Mouse (Mus musculus) T-helper 2 cell (primary cell): ENCODE data around the gene Tyw3.
"Not testable (repeated sequence)": the region's sequence is repeated elsewhere in the genome, so short reads cannot be mapped to it uniquely, and the experiment has no call there.

Source experiments
- in situ Hi-C: fragments of 300-600 bp; cut with MboI, MseI; formaldehyde crosslinking; loops from one replicate; pipeline ENCODE4 v1.15.1; 2025; ENCODE audit warnings: high pct_unique_total_duplicates

Tyw3 gene

DNA sequence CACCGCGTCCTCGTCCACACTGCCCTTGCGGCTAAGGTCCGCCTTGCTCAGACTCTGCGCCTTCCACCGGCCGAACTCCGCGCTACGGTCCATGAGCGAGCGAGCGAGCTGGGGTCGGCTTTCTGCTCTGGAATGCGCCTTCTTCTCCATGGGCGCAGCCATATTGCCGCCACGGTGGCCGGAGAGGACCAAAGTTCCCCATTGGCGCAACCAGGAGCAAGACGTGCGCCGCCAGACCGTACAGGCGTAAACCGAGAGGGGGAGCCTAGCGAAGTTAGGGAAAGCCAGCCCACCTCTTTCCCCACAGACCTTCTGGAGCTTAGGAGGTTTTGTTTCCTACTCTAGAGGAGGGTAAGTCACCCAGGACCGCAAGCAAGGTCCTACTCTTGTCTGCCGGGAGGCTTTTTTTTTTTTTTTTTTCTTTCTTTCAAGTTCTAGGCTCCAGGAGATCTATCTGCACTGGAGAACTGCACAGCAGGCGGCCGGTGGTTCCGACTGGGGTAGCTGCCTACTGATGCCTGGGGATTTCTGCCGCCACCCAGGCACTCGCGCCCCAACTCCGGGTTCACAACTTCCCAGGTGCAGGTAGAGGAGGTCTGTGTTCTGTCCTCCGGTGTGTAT is at the start of gene Tyw3:
Gene Tyw3 (minus strand): TSS at position 171 of the 621 bp plus-strand sequence.
- in situ Hi-C loops: loop anchor here (10.0 kb wide), 2 partner anchors 478 to 652 kb away; partner anchors contain the start of gene Acadm

DNA sequence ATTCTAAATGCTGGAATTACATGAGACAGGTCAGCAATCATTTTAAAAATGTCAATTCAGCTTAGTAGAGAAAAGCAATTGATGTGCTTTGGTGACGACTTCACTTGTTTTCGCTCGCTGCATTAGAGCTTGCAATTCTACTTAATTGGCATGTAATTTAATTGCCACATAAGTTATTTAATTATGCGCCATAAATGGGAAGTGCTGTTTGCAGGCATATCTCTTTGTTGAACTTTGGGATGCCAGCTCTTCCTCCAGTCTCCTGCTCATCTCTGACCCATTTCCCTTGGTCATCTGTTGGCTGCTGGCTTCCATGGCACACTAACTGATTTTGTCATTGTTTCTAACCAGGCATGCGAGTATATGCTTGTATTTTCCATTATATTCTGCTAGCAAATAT is 36.2 kb upstream of the Tyw3 start:
- in situ Hi-C loops: no loop called here

DNA sequence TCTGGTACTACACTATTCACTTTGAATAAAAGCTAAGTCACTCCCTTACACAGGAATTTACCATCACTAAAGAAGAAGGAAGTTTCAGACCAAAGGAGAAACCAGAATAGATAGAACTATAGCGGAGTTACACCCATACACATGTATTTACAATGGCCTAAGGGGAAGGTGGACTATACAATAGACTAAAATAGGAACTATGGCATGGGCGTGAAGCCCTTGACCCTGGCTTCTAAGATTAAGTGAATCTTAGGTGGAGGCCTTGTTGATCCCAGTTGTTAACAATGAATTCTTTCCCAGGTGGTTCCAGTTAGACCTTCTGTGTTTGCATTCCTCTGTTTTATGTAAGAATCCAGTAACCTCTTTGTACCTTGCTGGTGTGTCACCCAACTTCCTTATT is 34.4 kb upstream of the Tyw3 start:
- in situ Hi-C loops: not testable (repeated sequence)

DNA sequence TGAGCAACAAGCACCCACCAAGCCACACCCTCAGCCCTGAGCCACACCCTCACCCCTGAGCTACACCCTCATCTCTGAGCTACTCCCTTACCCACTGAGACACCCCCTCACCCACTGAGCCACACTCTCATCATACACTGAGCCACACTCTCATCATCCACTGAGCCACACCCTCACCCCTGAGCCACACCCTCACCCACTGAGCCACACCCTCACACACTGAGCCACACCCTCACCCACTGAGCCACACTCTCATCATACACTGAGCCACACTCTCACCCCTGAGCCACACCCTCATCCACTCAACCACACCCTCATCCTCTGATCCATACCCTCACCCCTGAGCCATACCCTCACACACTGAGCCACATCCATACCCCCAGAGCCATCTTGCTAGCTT is 31.4 kb upstream of the Tyw3 start:
- in situ Hi-C loops: no loop called here

DNA sequence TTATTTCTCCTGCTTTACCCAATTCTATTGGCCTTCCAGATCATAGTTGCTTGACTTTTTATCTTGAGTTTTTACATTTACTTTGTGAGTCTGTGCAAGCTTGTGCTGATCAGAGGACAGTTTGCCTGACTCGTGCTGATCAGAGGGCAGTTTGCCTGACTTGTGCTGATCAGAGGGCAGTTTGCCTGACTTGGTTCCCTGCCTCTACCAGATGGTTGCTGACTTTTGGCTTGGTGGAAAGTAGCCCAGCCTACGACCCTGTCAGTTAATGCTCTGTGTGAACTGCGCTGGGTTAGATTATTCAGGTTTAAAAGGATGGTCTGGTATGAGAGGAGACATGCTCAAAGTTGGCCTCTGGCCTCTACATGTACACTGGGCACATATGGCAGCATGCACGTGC is 19.2 kb upstream of the Tyw3 start:
- in situ Hi-C loops: no loop called here

DNA sequence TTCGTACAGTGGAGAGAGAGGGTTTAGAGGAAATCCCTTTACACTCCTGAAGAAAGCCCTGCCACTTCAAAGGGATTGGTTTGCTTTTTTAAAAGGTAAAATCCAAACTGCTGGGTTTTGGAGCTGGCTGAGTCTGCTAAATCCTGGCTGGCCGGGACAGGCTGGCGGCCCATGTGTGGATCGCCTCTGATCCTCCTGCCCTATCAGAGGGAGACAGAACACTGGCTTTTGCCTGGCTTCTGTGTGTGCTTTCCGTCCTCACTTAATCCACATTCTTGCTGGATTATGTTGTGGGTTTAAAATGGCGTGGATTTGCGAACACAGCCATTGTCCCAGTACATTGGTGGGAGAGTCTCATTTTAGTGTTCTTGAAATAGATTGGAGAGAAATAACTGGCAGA is 18.4 kb upstream of the Tyw3 start:
- in situ Hi-C loops: no loop called here

DNA sequence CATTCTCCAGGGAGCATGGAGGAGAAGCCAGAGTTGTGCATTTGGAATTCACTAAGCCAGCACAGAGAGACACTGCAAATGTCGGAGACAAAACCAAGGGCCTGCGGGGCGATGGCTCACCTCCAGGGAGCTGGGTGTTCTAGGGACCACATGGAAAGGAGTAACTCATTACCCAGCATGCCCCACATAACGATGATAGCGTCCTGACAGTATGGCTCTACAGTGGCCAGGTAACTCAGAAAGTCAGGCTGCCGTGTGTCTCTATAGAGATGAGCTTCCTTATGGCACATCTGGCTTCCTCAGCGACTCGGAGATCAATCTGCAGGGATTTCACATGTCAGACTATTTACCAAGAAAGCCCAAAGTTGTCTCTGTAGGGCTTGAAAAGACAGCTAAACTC is 17.9 kb upstream of the Tyw3 start:
- in situ Hi-C loops: no loop called here

DNA sequence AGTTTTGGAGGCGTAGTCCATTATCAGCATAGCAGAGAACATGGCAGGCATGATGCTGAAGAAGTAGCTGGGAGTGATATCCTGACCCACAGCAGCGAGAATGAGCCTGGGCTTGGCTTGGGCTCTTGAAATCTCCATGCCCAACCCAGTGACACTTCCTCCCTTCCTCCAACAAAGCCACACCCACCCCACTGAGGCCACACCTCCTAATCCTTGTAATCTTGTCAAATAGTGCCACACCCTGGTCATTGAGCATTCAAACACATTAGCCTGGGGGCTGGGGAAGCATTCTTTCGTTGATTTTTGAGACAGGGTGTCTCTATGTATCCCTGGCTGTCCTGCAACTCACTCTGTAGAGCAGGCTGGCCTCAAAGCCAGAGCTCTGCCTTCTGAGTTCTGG is 15.0 kb upstream of the Tyw3 start:
- in situ Hi-C loops: no loop called here

DNA sequence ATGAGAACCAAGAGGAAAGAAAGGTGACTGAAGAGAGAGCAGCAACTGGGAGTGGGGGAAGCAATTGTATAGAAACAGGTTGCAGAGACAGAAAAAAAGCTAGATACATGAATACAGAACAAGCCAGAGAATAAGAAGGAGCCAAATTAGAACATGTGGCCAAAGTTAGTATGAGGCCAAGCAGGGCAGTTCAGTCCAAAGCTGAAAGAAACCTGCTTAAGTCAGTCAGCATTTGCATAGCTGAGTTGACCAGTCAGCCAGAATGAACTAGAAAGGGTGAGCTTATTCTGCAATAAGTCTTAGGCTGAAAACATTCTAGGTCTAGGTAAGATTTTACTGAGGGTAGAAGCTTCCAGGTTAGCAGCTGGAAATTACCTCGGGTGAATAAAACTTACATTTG is 11.0 kb upstream of the Tyw3 start:
- in situ Hi-C loops: no loop called here

DNA sequence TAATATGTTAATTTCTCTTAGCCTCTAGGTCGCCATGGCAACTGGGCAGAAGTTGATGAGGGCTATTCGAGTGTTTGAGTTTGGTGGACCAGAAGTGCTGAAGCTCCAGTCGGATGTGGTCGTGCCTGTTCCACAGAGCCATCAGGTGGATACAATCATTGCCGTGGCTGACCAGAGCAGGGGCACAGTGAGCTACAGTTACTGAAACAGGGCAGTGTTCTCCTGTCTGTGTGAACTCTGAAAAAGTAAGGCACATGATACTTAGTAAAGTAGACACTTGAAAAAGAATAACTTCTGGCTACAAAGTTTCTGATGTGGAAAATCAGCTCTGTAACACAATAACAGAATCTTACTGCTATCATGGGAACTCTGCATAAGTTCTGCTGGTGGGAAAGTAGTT is 8.0 kb upstream of the Tyw3 start:
- in situ Hi-C loops: no loop called here

DNA sequence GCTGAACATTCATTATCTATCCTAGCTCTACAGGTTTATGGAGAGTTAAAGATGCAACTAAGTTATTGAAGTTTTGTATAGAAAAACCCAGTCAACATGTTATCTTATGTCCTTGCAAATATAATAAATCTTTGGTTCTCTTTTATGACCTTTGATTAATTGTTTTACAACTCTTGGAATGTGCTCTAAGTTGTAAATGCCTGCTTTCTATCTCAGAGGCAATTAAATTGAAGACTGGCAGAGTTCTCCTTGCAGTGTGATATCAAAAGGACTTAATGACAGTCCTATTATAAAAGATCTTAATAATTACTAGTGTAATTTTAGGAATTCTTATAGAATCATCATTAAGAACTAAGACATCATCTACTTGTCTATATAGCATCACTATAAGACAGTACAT is 5.2 kb upstream of the Tyw3 start:
- in situ Hi-C loops: no loop called here

DNA sequence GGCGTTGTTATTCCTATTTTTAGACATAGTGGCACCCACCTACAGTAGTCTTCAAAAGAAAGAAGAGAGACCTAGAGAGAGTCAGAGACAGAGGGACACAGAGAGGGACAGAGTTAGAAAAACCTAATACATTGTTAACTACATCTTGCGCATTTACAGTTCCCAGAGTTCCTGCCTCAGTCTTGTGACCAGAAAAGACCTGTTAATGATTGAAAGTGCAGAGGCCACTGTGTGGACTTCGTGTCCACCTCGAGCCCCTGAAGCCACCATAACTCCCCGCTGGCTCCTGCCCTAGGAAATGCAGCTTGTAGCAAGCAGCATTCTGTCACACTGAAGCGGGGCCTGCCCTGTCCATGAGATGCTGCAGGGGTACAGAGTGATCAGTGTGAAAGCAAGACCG is 657 bp upstream of the Tyw3 start:
- in situ Hi-C loops: loop anchor here (10.0 kb wide), 2 partner anchors 477 to 653 kb away; partner anchors contain the start of gene Acadm

DNA sequence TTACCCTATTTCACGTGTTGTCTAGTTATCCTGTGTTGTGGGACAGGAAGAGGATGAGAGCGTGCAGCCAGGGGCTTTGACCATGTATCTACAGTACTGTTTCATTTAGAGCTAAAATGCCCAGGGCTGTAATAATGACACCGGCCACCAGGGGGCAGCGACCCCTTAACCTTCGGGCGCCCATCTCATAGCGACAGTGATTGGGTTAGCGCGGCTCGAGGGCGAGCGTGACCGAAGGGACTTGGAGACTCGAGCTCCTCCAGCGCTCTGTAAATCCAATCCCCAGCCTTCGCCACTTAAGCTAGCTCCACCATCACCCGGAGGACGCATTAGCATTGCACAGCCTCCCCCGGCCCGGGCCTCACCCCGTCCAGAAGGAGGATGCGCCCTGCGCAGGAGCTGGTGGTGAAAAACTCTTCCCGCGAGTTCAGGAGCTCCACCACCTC is 393 bp downstream of the Tyw3 start, which contains the start of gene Cryz:
Gene Cryz (plus strand): TSS at position 224 of the 446 bp plus-strand sequence.
- in situ Hi-C loops: loop anchor here (10.0 kb wide), 2 partner anchors 478 to 652 kb away; partner anchors contain the start of gene Acadm

DNA sequence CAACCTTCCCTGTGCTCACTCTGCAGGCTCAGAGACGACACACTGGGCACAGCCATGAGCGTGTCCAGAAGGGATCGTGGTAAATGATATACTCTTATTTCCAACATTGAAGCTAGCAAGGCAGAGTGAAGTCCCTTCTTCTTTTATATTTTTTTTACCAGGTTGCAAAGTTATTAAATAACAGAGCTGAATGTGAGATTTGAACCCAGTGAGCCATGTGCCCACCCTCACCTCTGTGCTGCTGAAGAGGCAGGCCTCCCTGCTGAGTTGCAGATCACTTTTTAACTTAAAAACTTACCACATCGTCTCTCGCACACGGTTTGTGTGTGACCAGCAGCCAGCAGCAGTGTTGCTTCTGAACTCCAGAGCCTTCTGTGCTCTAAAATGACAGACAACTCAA is 2.7 kb downstream of the Tyw3 start:
- in situ Hi-C loops: loop anchor here (10.0 kb wide), 2 partner anchors 481 to 649 kb away; partner anchors contain the start of gene Acadm

DNA sequence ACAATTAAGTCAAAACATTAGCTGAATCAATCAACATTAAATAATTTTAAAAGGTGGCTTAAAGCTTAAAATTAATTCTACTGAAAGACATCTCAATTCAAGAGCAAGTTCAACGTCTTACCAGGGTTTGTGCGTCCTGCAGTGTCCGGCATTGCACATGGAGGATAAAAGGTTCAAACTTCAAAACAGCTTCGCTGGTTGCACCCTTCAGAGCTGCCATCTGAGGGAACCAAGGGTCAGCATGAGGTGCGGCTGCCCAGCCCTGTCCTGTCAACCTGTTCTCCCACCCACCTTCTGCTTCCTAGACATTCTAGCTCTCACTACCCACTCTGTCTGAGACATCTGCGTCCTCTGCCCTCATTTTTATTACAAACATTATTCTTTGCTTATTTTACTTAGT is 3.3 kb downstream of the Tyw3 start:
- in situ Hi-C loops: loop anchor here (10.0 kb wide), 2 partner anchors 481 to 649 kb away; partner anchors contain the start of gene Acadm

DNA sequence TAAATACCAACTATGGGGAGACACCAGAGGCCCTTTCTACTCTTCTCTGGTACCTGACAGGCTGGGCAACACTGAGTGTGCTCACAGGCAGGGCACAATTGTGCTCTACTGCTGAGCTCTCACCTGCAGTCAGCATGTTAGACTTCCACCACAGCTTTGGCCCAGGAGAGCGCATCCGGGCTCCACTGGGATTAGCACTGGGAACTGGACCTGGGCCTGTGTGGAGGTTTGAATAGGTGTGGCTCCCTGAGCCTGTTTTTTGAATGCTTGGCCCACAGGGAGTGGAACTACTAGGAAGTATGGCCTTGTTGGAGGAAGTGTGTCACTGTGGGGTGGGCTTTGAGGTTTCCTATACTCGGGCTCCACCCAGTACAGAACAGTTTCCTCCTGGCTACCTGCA is 5.3 kb downstream of the Tyw3 start:
- in situ Hi-C loops: loop anchor here (10.0 kb wide), 2 partner anchors 483 to 647 kb away; partner anchors contain the start of gene Acadm

DNA sequence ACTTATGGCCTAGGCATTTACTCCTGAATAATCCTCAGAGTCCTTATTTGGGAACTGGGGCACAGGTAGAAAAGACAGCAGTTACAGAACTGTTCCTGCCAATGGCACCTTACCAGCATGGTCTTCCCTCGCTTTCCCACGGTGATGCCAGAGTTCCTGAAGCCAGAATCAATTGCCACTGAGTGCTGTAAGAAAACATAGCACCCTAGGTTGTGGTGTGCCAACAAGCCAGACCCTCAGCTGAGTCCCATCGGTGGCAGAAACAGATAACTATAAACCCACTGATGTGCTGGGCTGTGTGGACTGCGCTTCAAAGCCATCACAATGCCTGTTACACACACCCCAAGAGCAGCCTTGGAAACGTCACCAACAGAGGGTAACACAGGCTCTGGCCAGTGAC is 5.9 kb downstream of the Tyw3 start:
- in situ Hi-C loops: loop anchor here (10.0 kb wide), 2 partner anchors 484 to 646 kb away; partner anchors contain the start of gene Acadm

DNA sequence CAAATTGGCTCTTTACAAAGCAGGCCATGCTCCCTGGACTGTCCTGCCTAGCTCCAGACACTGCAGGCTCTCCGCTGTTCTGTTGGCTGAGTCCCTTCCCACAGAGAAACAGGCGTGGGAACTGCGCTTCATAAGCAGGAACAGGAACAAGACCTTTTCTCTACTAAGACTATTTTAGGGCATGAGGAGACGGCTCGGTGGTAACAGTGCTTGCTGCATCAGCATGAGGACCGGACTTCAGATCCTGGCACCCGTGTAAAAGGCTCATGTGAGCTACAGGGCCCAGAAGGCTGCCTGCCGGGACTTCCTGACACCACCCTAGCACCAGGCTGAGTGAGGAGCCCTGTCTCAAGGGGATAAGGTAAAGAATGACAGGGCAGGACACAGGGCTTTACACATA is 12.6 kb downstream of the Tyw3 start:
- in situ Hi-C loops: no loop called here

DNA sequence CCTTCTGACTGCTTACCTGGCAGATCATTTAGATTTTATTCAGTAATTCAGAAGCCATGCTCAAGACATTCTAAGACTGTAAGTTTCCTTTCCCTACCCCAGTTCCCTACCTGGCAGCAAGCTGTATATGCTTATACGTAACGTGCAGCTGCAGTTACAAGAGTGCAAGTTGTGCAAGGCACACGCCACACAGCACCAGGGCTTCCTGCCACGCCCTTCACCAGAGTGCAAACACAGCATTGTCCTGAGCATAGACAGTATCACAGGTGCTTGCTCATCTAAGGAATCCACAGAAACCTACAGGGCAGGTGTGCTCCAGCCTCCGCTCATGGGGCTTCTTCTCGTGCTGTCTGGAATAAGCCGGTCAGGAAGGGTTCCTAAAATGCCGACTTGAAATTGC is 19.0 kb downstream of the Tyw3 start:
- in situ Hi-C loops: loop anchor here (10.0 kb wide), 1 partner anchor 243 kb away; the partner anchor contains the start of gene Lhx8

DNA sequence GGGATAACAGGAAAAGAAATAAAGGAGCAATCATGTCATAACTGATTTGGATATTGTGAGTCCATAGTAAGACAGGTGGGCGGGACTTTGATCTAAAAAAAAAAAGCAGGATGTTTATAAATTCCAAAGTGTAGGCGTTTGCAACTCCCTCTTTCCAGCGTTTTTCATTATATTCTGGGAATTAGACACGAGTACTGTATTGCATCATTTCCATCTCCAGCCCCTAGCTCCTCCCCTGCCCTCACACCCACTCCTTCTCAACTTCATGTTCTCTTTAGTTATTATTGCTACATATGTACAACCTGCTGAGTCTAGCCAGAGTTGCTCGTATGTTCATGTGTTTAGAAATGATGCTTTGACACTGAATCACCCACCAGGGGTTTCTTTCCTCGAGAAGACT is 23.2 kb downstream of the Tyw3 start:
- in situ Hi-C loops: loop anchor here (5.0 to 10.0 kb wide), 2 partner anchors 239 to 301 kb away; partner anchors contain the start of gene Lhx8

DNA sequence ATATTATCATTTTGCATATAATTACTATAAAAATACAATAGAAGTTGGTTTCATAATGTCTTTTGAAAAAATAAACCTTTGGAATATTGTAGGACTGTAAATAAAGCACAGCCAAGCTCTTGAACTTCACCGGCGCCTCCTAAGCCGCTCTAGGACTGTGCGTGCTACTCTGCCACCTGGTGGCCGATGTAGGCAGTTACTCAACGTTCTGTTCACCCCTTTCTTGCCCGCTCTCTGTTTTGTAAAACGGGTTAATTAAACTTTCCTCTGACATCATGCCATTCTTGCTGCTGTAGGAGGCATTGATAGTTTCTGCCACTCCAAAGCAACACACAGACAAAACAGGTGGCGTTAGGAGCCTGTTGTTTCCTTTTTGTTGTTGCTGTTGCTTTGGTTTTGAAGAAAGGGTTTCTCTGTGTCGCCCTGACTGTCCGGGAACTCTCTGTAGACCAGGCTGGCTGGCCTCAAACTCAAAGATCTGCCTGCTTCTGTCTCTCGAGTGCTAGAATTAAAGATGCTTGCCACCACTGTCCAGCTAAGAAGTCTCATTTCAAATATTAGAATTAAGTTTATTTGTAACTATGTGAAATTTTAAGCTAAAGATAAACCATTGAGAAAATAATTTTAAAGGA is 24.4 kb downstream of the Tyw3 start:
- in situ Hi-C loops: loop anchor here (5.0 to 10.0 kb wide), 2 partner anchors 238 to 300 kb away; partner anchors contain the start of gene Lhx8

DNA sequence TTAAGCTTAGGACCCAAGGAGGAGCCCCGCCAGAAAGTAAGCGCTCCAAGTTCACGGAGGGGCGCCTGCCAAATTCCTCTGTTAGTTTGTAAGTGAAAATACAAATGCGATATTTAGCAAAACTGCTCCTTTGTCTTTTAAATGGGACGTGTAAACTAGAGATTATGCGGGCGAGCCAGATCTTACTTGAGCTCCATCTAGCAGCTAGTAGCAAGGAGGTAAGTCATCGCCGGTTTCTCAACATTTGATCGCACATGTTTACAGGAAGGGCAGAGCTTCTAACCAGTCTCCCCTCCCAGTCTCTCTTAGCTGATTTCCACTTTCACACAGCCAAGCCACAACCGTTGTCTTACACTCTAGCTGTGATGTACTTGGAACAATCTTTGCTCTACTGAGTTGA is 26.1 kb downstream of the Tyw3 start:
- in situ Hi-C loops: loop anchor here (5.0 to 10.0 kb wide), 2 partner anchors 236 to 298 kb away; partner anchors contain the start of gene Lhx8
